Mouse (Mus musculus): Measurements from ENCODE around the gene Olfr668. TPM values are rescaled to one million over a fixed set of nuclear protein-coding genes. Genes with fewer than 3 reads are reported as not detected.

Olfr668 gene
- not detected in 2 replicates for polyA plus RNA-seq (2012; rRNA removed; ENCODE audit: low replicate concordance)

GRCm38 (mm10) chr7:104927957-104928356 lies at the start of gene Olfr668:
Gene Olfr668, minus strand, starts transcription at chr7:104928057.

GRCm38 (mm10) chr7:104962520-104962919 lies 34.7 kb upstream of the Olfr668 start, which contains the start of gene Olfr670:
Gene Olfr670, minus strand, starts transcription at chr7:104962620.

GRCm38 (mm10) chr7:104933940-104934339 lies 6.1 kb upstream of the Olfr668 start, which contains the start of gene Olfr669:
Gene Olfr669, plus strand, starts transcription at chr7:104934240.

GRCm38 (mm10) chr7:104921382-104921781 lies 6.5 kb downstream of the Olfr668 start, which contains the start of gene Olfr667:
Gene Olfr667, minus strand, starts transcription at chr7:104921482.

GRCm38 (mm10) chr7:104895852-104896251 lies 32.0 kb downstream of the Olfr668 start, which contains the start of gene Olfr666:
Gene Olfr666, minus strand, starts transcription at chr7:104895952.

GRCm38 (mm10) chr7:104877731-104878130 lies 50.1 kb downstream of the Olfr668 start, which contains the start of gene Olfr665:
Gene Olfr665, plus strand, starts transcription at chr7:104878031.

Other genes starting within 250 kb of the Olfr668 start
- gene Olfr661, start 241.6 kb downstream of the Olfr668 start, polyA plus RNA-seq (2012; rRNA removed; ENCODE audit: low replicate concordance): not detected in 2 replicates
- gene Usp17le, start 150.6 kb downstream of the Olfr668 start, polyA plus RNA-seq (2012; rRNA removed; ENCODE audit: low replicate concordance): not detected in 2 replicates
- gene Usp17lb, start 85.5 kb downstream of the Olfr668 start, polyA plus RNA-seq (2012; rRNA removed; ENCODE audit: low replicate concordance): not detected in 2 replicates
- not detected in 2 replicates for gene Usp17la, start 71.0 kb downstream of the Olfr668 start, polyA plus RNA-seq (2012; rRNA removed; ENCODE audit: low replicate concordance)
- gene Olfr665, start 50.0 kb downstream of the Olfr668 start, polyA plus RNA-seq (2012; rRNA removed; ENCODE audit: low replicate concordance): not detected in 2 replicates
- gene Olfr666, start 32.1 kb downstream of the Olfr668 start, polyA plus RNA-seq (2012; rRNA removed; ENCODE audit: low replicate concordance): not detected in 2 replicates
- gene Olfr667, start 6.6 kb downstream of the Olfr668 start, polyA plus RNA-seq (2012; rRNA removed; ENCODE audit: low replicate concordance): not detected in 2 replicates
- not detected in 2 replicates for gene Olfr669, start 6.2 kb upstream of the Olfr668 start, polyA plus RNA-seq (2012; rRNA removed; ENCODE audit: low replicate concordance)
- not detected in 2 replicates for gene Olfr670, start 34.6 kb upstream of the Olfr668 start, polyA plus RNA-seq (2012; rRNA removed; ENCODE audit: low replicate concordance)
- not detected in 2 replicates for gene Olfr671, start 51.1 kb upstream of the Olfr668 start, polyA plus RNA-seq (2012; rRNA removed; ENCODE audit: low replicate concordance)
- gene Olfr672, start 74.0 kb upstream of the Olfr668 start, polyA plus RNA-seq (2012; rRNA removed; ENCODE audit: low replicate concordance): not detected in 2 replicates
- not detected in 2 replicates for gene Olfr675, start 100.4 kb upstream of the Olfr668 start, polyA plus RNA-seq (2012; rRNA removed; ENCODE audit: low replicate concordance)
- gene Olfr676, start 104.6 kb upstream of the Olfr668 start, polyA plus RNA-seq (2012; rRNA removed; ENCODE audit: low replicate concordance): not detected in 2 replicates
- not detected in 2 replicates for gene Olfr677, start 123.3 kb upstream of the Olfr668 start, polyA plus RNA-seq (2012; rRNA removed; ENCODE audit: low replicate concordance)
- not detected in 2 replicates for gene Olfr678, start 136.4 kb upstream of the Olfr668 start, polyA plus RNA-seq (2012; rRNA removed; ENCODE audit: low replicate concordance)
- gene Olfr679, start 153.1 kb upstream of the Olfr668 start, polyA plus RNA-seq (2012; rRNA removed; ENCODE audit: low replicate concordance): not detected in 2 replicates
- gene Olfr680-ps1, start 164.8 kb upstream of the Olfr668 start, polyA plus RNA-seq (2012; rRNA removed; ENCODE audit: low replicate concordance): not detected in 2 replicates
- not detected in 2 replicates for gene Olfr681, start 188.8 kb upstream of the Olfr668 start, polyA plus RNA-seq (2012; rRNA removed; ENCODE audit: low replicate concordance)
- not detected in 2 replicates for gene Olfr683, start 219.0 kb upstream of the Olfr668 start, polyA plus RNA-seq (2012; rRNA removed; ENCODE audit: low replicate concordance)
- not detected in 2 replicates for gene Olfr684, start 235.6 kb upstream of the Olfr668 start, polyA plus RNA-seq (2012; rRNA removed; ENCODE audit: low replicate concordance)

Measured in duodenum, adult 2 months (tissue).